Mouse (Mus musculus): ENCODE results near the gene Rab21. TPM values are rescaled to one million over a fixed set of nuclear protein-coding genes. Genes with fewer than 3 reads are reported as not detected.

Gene Rab21
- polyA plus RNA-seq, 1 experiment from 2014 or later = 4.8 TPM

- Histone ChIP-seq H3K27ac (no peak overlapping the region), H3K4me2 (no peak overlapping the region), H3K4me3 (no peak overlapping the region), H3K9ac (no peak overlapping the region), H3K4me1 (peaks cover 24% of the 10 kb centered on the region), H3K36me3 (peaks cover 13% of the 10 kb centered on the region), H3K27me3 (replicated peaks) (no peaks in the 10 kb centered on the region), H3K9me3 (replicated peaks) (no peaks in the 10 kb centered on the region)
- no peak for ATAC-seq
- WGBS (ENCODE audit: insufficient replicate concordance) = 77% methylated on average over 10 of the region's 10 CpGs
Measured at GRCm38 (mm10) chr10:115349029-115349428, 33.6 kb upstream of the Rab21 start.

- Histone ChIP-seq H3K27ac (no peak overlapping the region), H3K4me3 (no peak overlapping the region), H3K36me3 (peaks cover 13% of the 10 kb centered on the region), H3K4me1 (peaks cover 24% of the 10 kb centered on the region), H3K9ac (no peak overlapping the region), H3K4me2 (no peak overlapping the region), H3K27me3 (replicated peaks) (no peaks in the 10 kb centered on the region), H3K9me3 (replicated peaks) (no peaks in the 10 kb centered on the region)
- no peak for ATAC-seq
- WGBS (ENCODE audit: insufficient replicate concordance) = 60% methylated on average over 6 of the region's 6 CpGs
Measured at GRCm38 (mm10) chr10:115348131-115348530, 32.7 kb upstream of the Rab21 start.

GRCm38 (mm10) chr10:115346444-115346843 lies 31.1 kb upstream of the Rab21 start:
- H3K4me2 ChIP-seq = no peak overlapping the region
- H3K27me3 ChIP-seq (replicated peaks) = no peaks in the 10 kb centered on the region
- no peak overlapping the region for H3K9ac ChIP-seq
- H3K27ac ChIP-seq = no peak overlapping the region
- H3K9me3 ChIP-seq (replicated peaks) = no peaks in the 10 kb centered on the region
- ATAC-seq = peak; percentile 81
- H3K36me3 ChIP-seq = peaks cover 22% of the 10 kb centered on the region
- H3K4me1 ChIP-seq = peaks cover 16% of the 10 kb centered on the region
- H3K4me3 ChIP-seq = no peak overlapping the region

GRCm38 (mm10) chr10:115342771-115343425 lies 27.5 kb upstream of the Rab21 start:
- Histone ChIP-seq H3K4me2 (no peak overlapping the region), H3K36me3 (peaks cover 32% of the 10 kb centered on the region), H3K9me3 (replicated peaks) (no peaks in the 10 kb centered on the region), H3K27ac (no peak overlapping the region), H3K27me3 (replicated peaks) (no peaks in the 10 kb centered on the region), H3K9ac (no peak overlapping the region), H3K4me1 (peaks cover 8% of the 10 kb centered on the region), H3K4me3 (no peak overlapping the region)
- 65% methylated on average over 4 of the region's 4 CpGs for WGBS (ENCODE audit: insufficient replicate concordance)
- no peak for ATAC-seq

GRCm38 (mm10) chr10:115339820-115340328 lies 24.5 kb upstream of the Rab21 start:
- Histone ChIP-seq H3K4me2 (no peak overlapping the region), H3K4me1 (no peaks in the 10 kb centered on the region), H3K9me3 (replicated peaks) (no peaks in the 10 kb centered on the region), H3K27ac (no peak overlapping the region), H3K36me3 (peaks cover 18% of the 10 kb centered on the region), H3K4me3 (no peak overlapping the region), H3K27me3 (replicated peaks) (no peaks in the 10 kb centered on the region), H3K9ac (no peak overlapping the region)
- ATAC-seq = no peak
- WGBS (ENCODE audit: insufficient replicate concordance) = 69% methylated on average over 7 of the region's 7 CpGs

- H3K27ac ChIP-seq = no peak overlapping the region
- ATAC-seq = no peak
- no peaks in the 10 kb centered on the region for H3K4me1 ChIP-seq
- WGBS (ENCODE audit: insufficient replicate concordance) = 69% methylated on average over 4 of the region's 4 CpGs
- no peak overlapping the region for H3K4me2 ChIP-seq
- peaks cover 11% of the 10 kb centered on the region for H3K36me3 ChIP-seq
- H3K9me3 ChIP-seq (replicated peaks) = no peaks in the 10 kb centered on the region
- no peaks in the 10 kb centered on the region for H3K27me3 ChIP-seq (replicated peaks)
- no peak overlapping the region for H3K9ac ChIP-seq
- H3K4me3 ChIP-seq = no peak overlapping the region
Measured at GRCm38 (mm10) chr10:115336901-115337300, 21.5 kb upstream of the Rab21 start.

- no peaks in the 10 kb centered on the region for H3K9me3 ChIP-seq (replicated peaks)
- no peaks in the 10 kb centered on the region for H3K36me3 ChIP-seq
- no peaks in the 10 kb centered on the region for H3K27me3 ChIP-seq (replicated peaks)
- no peak overlapping the region for H3K9ac ChIP-seq
- H3K27ac ChIP-seq = no peak overlapping the region
- no peak overlapping the region for H3K4me2 ChIP-seq
- 70% methylated on average over 9 of the region's 9 CpGs for WGBS (ENCODE audit: insufficient replicate concordance)
- no peak overlapping the region for H3K4me3 ChIP-seq
- no peak for ATAC-seq
- no peaks in the 10 kb centered on the region for H3K4me1 ChIP-seq
Measured at GRCm38 (mm10) chr10:115333528-115333927, 18.1 kb upstream of the Rab21 start.

GRCm38 (mm10) chr10:115332997-115333396 lies 17.6 kb upstream of the Rab21 start:
- Histone ChIP-seq H3K9me3 (replicated peaks) (no peaks in the 10 kb centered on the region), H3K36me3 (no peaks in the 10 kb centered on the region), H3K27me3 (replicated peaks) (no peaks in the 10 kb centered on the region), H3K4me1 (no peaks in the 10 kb centered on the region), H3K27ac (no peak overlapping the region), H3K9ac (no peak overlapping the region), H3K4me3 (no peak overlapping the region), H3K4me2 (no peak overlapping the region)
- WGBS (ENCODE audit: insufficient replicate concordance) = 75% methylated on average over 4 of the region's 4 CpGs
- no peak for ATAC-seq

GRCm38 (mm10) chr10:115332420-115332952 lies 17.1 kb upstream of the Rab21 start:
- no peak for ATAC-seq
- Histone ChIP-seq H3K27ac (no peak overlapping the region), H3K36me3 (no peaks in the 10 kb centered on the region), H3K9me3 (replicated peaks) (no peaks in the 10 kb centered on the region), H3K4me2 (no peak overlapping the region), H3K9ac (no peak overlapping the region), H3K27me3 (replicated peaks) (no peaks in the 10 kb centered on the region), H3K4me3 (no peak overlapping the region), H3K4me1 (no peaks in the 10 kb centered on the region)
- 71% methylated on average over 8 of the region's 8 CpGs for WGBS (ENCODE audit: insufficient replicate concordance)

- 75% methylated on average over 3 of the region's 3 CpGs for WGBS (ENCODE audit: insufficient replicate concordance)
- Histone ChIP-seq H3K9ac (no peak overlapping the region), H3K27me3 (replicated peaks) (no peaks in the 10 kb centered on the region), H3K4me1 (no peaks in the 10 kb centered on the region), H3K27ac (no peak overlapping the region), H3K4me2 (no peak overlapping the region), H3K36me3 (no peaks in the 10 kb centered on the region), H3K4me3 (no peak overlapping the region), H3K9me3 (replicated peaks) (no peaks in the 10 kb centered on the region)
- ATAC-seq = no peak
Measured at GRCm38 (mm10) chr10:115329010-115329530, 13.7 kb upstream of the Rab21 start.

GRCm38 (mm10) chr10:115328514-115328913 lies 13.1 kb upstream of the Rab21 start:
- WGBS (ENCODE audit: insufficient replicate concordance) = 54% methylated on average over 6 of the region's 6 CpGs
- H3K9me3 ChIP-seq (replicated peaks) = no peaks in the 10 kb centered on the region
- no peak for ATAC-seq
- H3K9ac ChIP-seq = no peak overlapping the region
- H3K27ac ChIP-seq = no peak overlapping the region
- H3K27me3 ChIP-seq (replicated peaks) = no peaks in the 10 kb centered on the region
- no peak overlapping the region for H3K4me2 ChIP-seq
- H3K4me1 ChIP-seq = no peaks in the 10 kb centered on the region
- H3K4me3 ChIP-seq = no peak overlapping the region
- no peaks in the 10 kb centered on the region for H3K36me3 ChIP-seq

GRCm38 (mm10) chr10:115323295-115323694 lies 7.9 kb upstream of the Rab21 start:
- Histone ChIP-seq H3K9ac (no peak overlapping the region), H3K27ac (no peak overlapping the region), H3K36me3 (no peaks in the 10 kb centered on the region), H3K27me3 (replicated peaks) (peaks cover 14% of the 10 kb centered on the region; the same call in 1 of the 2 replicates), H3K4me1 (no peaks in the 10 kb centered on the region), H3K9me3 (replicated peaks) (no peaks in the 10 kb centered on the region), H3K4me3 (no peak overlapping the region), H3K4me2 (no peak overlapping the region)
- WGBS (ENCODE audit: insufficient replicate concordance) = 9% methylated on average over 6 of the region's 6 CpGs
- no peak for ATAC-seq

Data from liver, embryonic 12.5 days (tissue).